Mouse (Mus musculus): ENCODE measurements at regions not wholly inside any gene's neighbourhood (a gene's known extent, or its start where the extent isn't known, plus 50 kb on each side); places are given as distances from the start of the nearest gene placed in this dataset.
A peak's percentile ranks its signal among the peaks of the same experiment; 100 is the strongest.

DNA sequence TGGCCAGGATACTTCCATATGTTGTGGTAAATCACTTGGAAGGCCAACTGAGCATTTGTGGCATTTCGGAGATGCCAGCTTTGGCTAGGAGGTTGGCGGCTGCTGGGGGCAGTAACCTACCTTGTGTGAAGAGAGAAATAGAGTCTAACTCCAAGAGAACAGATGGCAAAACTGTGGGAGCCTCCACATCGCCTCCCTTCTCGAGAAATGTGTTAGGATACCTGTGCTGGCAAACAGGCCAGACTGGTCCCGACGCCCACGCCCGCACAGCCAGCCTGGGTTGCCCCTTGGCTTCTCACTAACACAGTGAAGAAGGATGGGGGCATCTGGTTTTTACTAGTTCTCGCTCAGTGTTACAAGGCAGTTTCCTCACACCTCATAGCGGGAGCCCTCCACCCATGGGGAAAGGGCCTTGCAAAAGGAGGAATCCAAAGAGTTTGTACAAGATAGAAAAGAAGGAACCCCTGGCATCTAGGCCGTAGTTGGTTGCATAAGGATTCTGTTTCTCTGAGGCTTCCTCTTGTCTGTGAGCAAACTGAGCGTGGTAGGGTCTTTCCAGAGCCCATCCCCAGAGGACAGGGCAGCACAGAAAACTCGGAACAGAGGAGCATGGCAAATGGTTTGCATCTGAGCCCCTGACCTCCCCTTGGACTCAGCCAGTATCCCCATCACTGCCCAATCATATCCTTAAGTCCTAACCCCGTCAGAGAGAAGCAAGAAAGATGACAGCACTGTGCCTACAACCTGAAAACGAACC is 330.5 kb upstream of the Jarid2 start:
- Histone ChIP-seq H3K4me2 (replicated peaks; ENCODE audit: low read depth, low read length) (no peak overlapping the region), H3K4me3 (ENCODE audit: low read depth, low read length) (no peak overlapping the region), H3K36me3 (ENCODE audit: control insufficient read depth, insufficient read depth, low read length) (no peaks in the 10 kb centered on the region), H3K27ac (ENCODE audit: low read length) (no peak overlapping the region), H3K4me1 (ENCODE audit: control insufficient read depth, insufficient read depth, low read length) (no peaks in the 10 kb centered on the region), H3K9ac (replicated peaks; ENCODE audit: low read depth, low read length) (no peak overlapping the region), H3K27me3 (ENCODE audit: control insufficient read depth, insufficient read depth, low read length) (no peaks in the 10 kb centered on the region), H3K9me3 (ENCODE audit: control insufficient read depth, low read depth, low read length) (no peaks in the 10 kb centered on the region)
- ATAC-seq (ENCODE audit: insufficient number of reproducible peaks, insufficient read depth, low FRiP score, low read depth) = no peak
- 78% methylated on average over 15 of the region's 15 CpGs for WGBS

DNA sequence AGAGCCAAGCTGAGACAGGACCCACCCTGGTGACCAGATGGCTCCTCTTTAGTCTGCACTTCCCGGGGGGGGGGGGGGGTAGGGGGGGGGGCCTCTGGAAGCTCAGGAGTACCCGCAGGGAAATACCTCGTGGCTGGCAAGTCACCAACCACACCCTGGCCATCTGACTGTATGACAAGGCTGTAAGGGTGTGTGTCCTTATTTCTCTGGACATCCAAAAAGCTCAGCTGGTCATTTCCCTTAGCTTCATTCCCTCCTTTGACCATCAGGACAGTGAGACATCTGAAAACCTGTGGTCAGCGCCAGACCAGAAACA is 329.9 kb upstream of the Jarid2 start:
- no peak overlapping the region for H3K9ac ChIP-seq (replicated peaks; ENCODE audit: low read depth, low read length)
- H3K9me3 ChIP-seq (ENCODE audit: control insufficient read depth, low read depth, low read length) = no peaks in the 10 kb centered on the region
- H3K4me1 ChIP-seq (ENCODE audit: control insufficient read depth, insufficient read depth, low read length) = no peaks in the 10 kb centered on the region
- 55% methylated on average over 4 of the region's 4 CpGs for WGBS
- ATAC-seq (ENCODE audit: insufficient number of reproducible peaks, insufficient read depth, low FRiP score, low read depth) = no peak
- no peak overlapping the region for H3K4me2 ChIP-seq (replicated peaks; ENCODE audit: low read depth, low read length)
- no peak overlapping the region for H3K4me3 ChIP-seq (ENCODE audit: low read depth, low read length)
- no peak overlapping the region for H3K27ac ChIP-seq (ENCODE audit: low read length)
- no peaks in the 10 kb centered on the region for H3K36me3 ChIP-seq (ENCODE audit: control insufficient read depth, insufficient read depth, low read length)
- H3K27me3 ChIP-seq (ENCODE audit: control insufficient read depth, insufficient read depth, low read length) = no peaks in the 10 kb centered on the region

- WGBS = 83% methylated on average over 7 of the region's 7 CpGs
- Histone ChIP-seq H3K27ac (ENCODE audit: low read length) (no peak overlapping the region), H3K9me3 (ENCODE audit: control insufficient read depth, low read depth, low read length) (no peaks in the 10 kb centered on the region), H3K9ac (replicated peaks; ENCODE audit: low read depth, low read length) (no peak overlapping the region), H3K27me3 (ENCODE audit: control insufficient read depth, insufficient read depth, low read length) (no peaks in the 10 kb centered on the region), H3K36me3 (ENCODE audit: control insufficient read depth, insufficient read depth, low read length) (no peaks in the 10 kb centered on the region), H3K4me2 (replicated peaks; ENCODE audit: low read depth, low read length) (no peak overlapping the region), H3K4me1 (ENCODE audit: control insufficient read depth, insufficient read depth, low read length) (no peaks in the 10 kb centered on the region), H3K4me3 (ENCODE audit: low read depth, low read length) (no peak overlapping the region)
- ATAC-seq (ENCODE audit: insufficient number of reproducible peaks, insufficient read depth, low FRiP score, low read depth) = no peak
Observed at GRCm38 (mm10) chr13:44399831-44400321, 329.4 kb upstream of the Jarid2 start.

DNA sequence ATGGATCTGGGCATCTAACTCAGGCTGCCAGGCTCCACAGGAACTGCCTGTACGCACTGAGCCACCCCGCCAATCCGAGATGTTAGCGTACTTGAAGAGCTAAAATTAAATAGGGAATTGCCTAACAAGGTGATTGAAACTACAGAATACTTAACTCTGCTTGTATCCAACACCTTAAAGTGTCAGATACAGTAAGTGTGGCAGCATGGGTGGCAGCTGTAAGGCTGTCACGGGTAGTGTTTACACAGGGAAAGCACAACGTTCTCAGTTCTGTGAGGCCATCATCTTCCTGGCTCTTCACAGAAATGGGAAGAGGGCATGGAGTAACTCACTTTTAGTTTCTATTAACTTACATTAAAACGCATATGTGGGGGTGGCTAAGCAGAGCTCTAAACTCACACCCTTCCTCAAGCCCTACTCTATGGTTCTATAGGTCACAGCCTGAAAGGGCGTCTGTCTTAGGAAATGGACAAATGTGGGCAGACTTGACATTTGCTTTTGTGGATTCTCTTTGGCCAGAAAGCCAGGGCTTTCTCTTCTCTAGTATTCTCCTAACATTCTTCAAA is 325.2 kb upstream of the Jarid2 start:
- no peak overlapping the region for H3K4me3 ChIP-seq (ENCODE audit: low read depth, low read length)
- no peaks in the 10 kb centered on the region for H3K36me3 ChIP-seq (ENCODE audit: control insufficient read depth, insufficient read depth, low read length)
- H3K27ac ChIP-seq (ENCODE audit: low read length) = no peak overlapping the region
- H3K4me1 ChIP-seq (ENCODE audit: control insufficient read depth, insufficient read depth, low read length) = peaks cover under 1% of the 10 kb centered on the region; the same call in 1 of the 2 replicates
- ATAC-seq (ENCODE audit: insufficient number of reproducible peaks, insufficient read depth, low FRiP score, low read depth) = no peak
- WGBS = 70% methylated on average over 8 of the region's 8 CpGs
- H3K4me2 ChIP-seq (replicated peaks; ENCODE audit: low read depth, low read length) = no peak overlapping the region
- H3K27me3 ChIP-seq (ENCODE audit: control insufficient read depth, insufficient read depth, low read length) = no peaks in the 10 kb centered on the region
- H3K9ac ChIP-seq (replicated peaks; ENCODE audit: low read depth, low read length) = no peak overlapping the region
- no peaks in the 10 kb centered on the region for H3K9me3 ChIP-seq (ENCODE audit: control insufficient read depth, low read depth, low read length)

DNA sequence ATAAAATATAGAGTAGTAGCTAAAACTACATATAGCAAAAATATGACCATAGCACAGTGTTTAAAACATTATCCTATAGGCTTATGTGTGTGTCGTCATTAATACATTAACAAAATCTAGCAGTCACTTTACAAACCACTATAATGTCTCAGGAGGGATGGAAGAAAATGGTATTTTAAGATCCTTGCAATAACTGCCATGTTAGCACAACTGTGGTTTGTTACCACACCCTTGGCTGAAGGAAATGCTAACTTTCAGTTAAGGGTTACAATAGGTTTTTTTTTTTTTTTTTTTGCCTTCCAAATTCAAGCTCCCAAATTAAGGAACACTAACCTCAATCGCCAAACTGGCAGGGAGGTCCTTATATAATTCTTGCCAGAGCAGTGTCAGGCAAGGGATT is 322.0 kb upstream of the Jarid2 start:
- Histone ChIP-seq H3K4me2 (replicated peaks; ENCODE audit: low read depth, low read length) (no peak overlapping the region), H3K9ac (replicated peaks; ENCODE audit: low read depth, low read length) (no peak overlapping the region), H3K27ac (ENCODE audit: low read length) (no peak overlapping the region), H3K36me3 (ENCODE audit: control insufficient read depth, insufficient read depth, low read length) (no peaks in the 10 kb centered on the region), H3K4me3 (ENCODE audit: low read depth, low read length) (no peak overlapping the region), H3K4me1 (ENCODE audit: control insufficient read depth, insufficient read depth, low read length) (peaks cover 9% of the 10 kb centered on the region; the same call in 1 of the 2 replicates), H3K27me3 (ENCODE audit: control insufficient read depth, insufficient read depth, low read length) (no peaks in the 10 kb centered on the region), H3K9me3 (ENCODE audit: control insufficient read depth, low read depth, low read length) (no peaks in the 10 kb centered on the region)
- ATAC-seq (ENCODE audit: insufficient number of reproducible peaks, insufficient read depth, low FRiP score, low read depth) = no peak
- 90% methylated on average over 2 of the region's 2 CpGs for WGBS

- H3K27me3 ChIP-seq (ENCODE audit: control insufficient read depth, insufficient read depth, low read length) = no peaks in the 10 kb centered on the region
- H3K27ac ChIP-seq (ENCODE audit: low read length) = no peak overlapping the region
- no peaks in the 10 kb centered on the region for H3K9me3 ChIP-seq (ENCODE audit: control insufficient read depth, low read depth, low read length)
- H3K4me3 ChIP-seq (ENCODE audit: low read depth, low read length) = no peak overlapping the region
- no peaks in the 10 kb centered on the region for H3K36me3 ChIP-seq (ENCODE audit: control insufficient read depth, insufficient read depth, low read length)
- peaks cover 9% of the 10 kb centered on the region; the same call in 1 of the 2 replicates for H3K4me1 ChIP-seq (ENCODE audit: control insufficient read depth, insufficient read depth, low read length)
- 51% methylated on average over 6 of the region's 6 CpGs for WGBS
- no peak for ATAC-seq (ENCODE audit: insufficient number of reproducible peaks, insufficient read depth, low FRiP score, low read depth)
- no peak overlapping the region for H3K9ac ChIP-seq (replicated peaks; ENCODE audit: low read depth, low read length)
- no peak overlapping the region for H3K4me2 ChIP-seq (replicated peaks; ENCODE audit: low read depth, low read length)
Observed at GRCm38 (mm10) chr13:44408619-44408959, 320.7 kb upstream of the Jarid2 start.

- peak; percentile 76; the same call in 1 of the 2 replicates for ATAC-seq (ENCODE audit: insufficient number of reproducible peaks, insufficient read depth, low FRiP score, low read depth)
- no peak overlapping the region for H3K9ac ChIP-seq (replicated peaks; ENCODE audit: low read depth, low read length)
- 42% methylated on average over 14 of the region's 14 CpGs for WGBS
- H3K27me3 ChIP-seq (ENCODE audit: control insufficient read depth, insufficient read depth, low read length) = no peaks in the 10 kb centered on the region
- H3K27ac ChIP-seq (ENCODE audit: low read length) = peak overlapping the region; percentile 15; the same call in 1 of the 2 replicates
- no peaks in the 10 kb centered on the region for H3K9me3 ChIP-seq (ENCODE audit: control insufficient read depth, low read depth, low read length)
- no peak overlapping the region for H3K4me2 ChIP-seq (replicated peaks; ENCODE audit: low read depth, low read length)
- no peaks in the 10 kb centered on the region for H3K36me3 ChIP-seq (ENCODE audit: control insufficient read depth, insufficient read depth, low read length)
- H3K4me3 ChIP-seq (ENCODE audit: low read depth, low read length) = no peak overlapping the region
- peaks cover 9% of the 10 kb centered on the region; the same call in 1 of the 2 replicates for H3K4me1 ChIP-seq (ENCODE audit: control insufficient read depth, insufficient read depth, low read length)
Observed at GRCm38 (mm10) chr13:44408960-44409719, 320.1 kb upstream of the Jarid2 start.

DNA sequence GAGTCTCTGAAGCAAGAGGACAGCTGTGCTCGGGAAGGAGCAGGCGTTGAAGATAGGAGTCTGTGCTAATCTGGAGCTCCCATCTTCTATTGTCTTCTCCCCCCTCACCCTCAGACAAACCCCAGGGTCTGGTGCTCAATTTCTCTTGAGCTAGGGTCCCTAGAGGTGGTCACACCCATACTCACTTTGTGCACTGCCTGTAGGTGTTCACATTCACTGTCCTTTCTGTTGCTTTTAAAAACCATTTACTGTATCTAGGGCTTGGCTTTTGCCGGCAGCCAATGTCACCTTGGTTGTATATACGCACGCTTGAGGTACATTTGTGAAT is 319.6 kb upstream of the Jarid2 start:
- H3K9ac ChIP-seq (replicated peaks; ENCODE audit: low read depth, low read length) = no peak overlapping the region
- no peaks in the 10 kb centered on the region for H3K27me3 ChIP-seq (ENCODE audit: control insufficient read depth, insufficient read depth, low read length)
- no peak overlapping the region for H3K4me3 ChIP-seq (ENCODE audit: low read depth, low read length)
- H3K27ac ChIP-seq (ENCODE audit: low read length) = no peak overlapping the region
- H3K9me3 ChIP-seq (ENCODE audit: control insufficient read depth, low read depth, low read length) = no peaks in the 10 kb centered on the region
- no peak for ATAC-seq (ENCODE audit: insufficient number of reproducible peaks, insufficient read depth, low FRiP score, low read depth)
- no peak overlapping the region for H3K4me2 ChIP-seq (replicated peaks; ENCODE audit: low read depth, low read length)
- 66% methylated on average over 5 of the region's 5 CpGs for WGBS
- H3K36me3 ChIP-seq (ENCODE audit: control insufficient read depth, insufficient read depth, low read length) = no peaks in the 10 kb centered on the region
- peaks cover 9% of the 10 kb centered on the region; the same call in 1 of the 2 replicates for H3K4me1 ChIP-seq (ENCODE audit: control insufficient read depth, insufficient read depth, low read length)

Data from stomach, embryonic 14.5 days (tissue).